Mouse (Mus musculus) E14TG2a.4 (cell line): ENCODE measurements around the gene Tcp11.

ENCODE experiments used
- CTCF ChIP-seq: conservative IDR thresholded peaks from 2 replicates; pipeline ENCODE4 v1.5.1; 2014; ENCODE audit warnings: low read length
- NANOG ChIP-seq: IDR thresholded peaks from 2 replicates; pipeline ENCODE4 v1.6.1; 2014; ENCODE audit warnings: borderline replicate concordance, low read length, mixed read lengths
- POU5F1 ChIP-seq: IDR thresholded peaks from 2 replicates; pipeline ENCODE4 v1.6.1; 2014; ENCODE audit warnings: low read length, borderline replicate concordance

DNA sequence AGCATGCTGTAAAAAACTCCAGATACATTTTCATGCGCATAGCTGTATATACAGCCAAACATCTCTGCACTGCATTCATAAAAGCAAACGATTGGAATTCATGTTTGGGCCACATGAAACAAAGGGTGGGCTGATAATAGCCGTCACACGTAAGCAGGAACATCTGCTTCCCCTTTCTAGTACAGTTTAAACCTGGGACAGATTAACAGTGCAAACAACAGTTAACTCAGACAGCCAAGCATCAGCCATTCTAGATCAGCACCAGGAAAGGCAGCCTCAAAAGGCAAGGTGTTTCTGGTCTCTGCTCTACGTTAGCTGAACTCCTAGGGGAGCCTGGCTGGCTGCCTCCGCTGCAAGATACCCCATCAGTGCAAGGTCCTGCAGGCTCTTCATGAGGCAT is 17.3 kb downstream of the Tcp11 start:
- TF ChIP-seq CTCF, result no peak
- no peak for TF ChIP-seq POU5F1
- TF ChIP-seq NANOG, result no peak
